Mouse (Mus musculus) heart, postnatal 4 days (tissue): ENCODE data around the gene Smg6. TPM values are rescaled to one million over a fixed set of nuclear protein-coding genes. Genes with fewer than 3 reads are reported as not detected.
"Not testable (repeated sequence)": the region's sequence is repeated elsewhere in the genome, so short reads cannot be mapped to it uniquely, and the experiment has no call there.

ENCODE experiments used
- DNase-seq: peaks from one replicate; pipeline ENCODE4 v3.0.0; 2021
- total RNA-seq, 2 experiments: library from RNA; stranded (reverse); gene quantifications; 2 replicates each; pipeline ENCODE4 v1.2.3; 2021

Gene Smg6
- total RNA-seq, 2 experiments from 2014 or later: 25.6 to 25.7 TPM

- DNase-seq: no peak
These were observed 70.9 kb downstream of the Smg6 start for GRCm38 (mm10) chr11:74996482-74996881.

GRCm38 (mm10) chr11:75000869-75001653 lies 75.4 kb downstream of the Smg6 start:
- peak; percentile 58 for DNase-seq

DNA sequence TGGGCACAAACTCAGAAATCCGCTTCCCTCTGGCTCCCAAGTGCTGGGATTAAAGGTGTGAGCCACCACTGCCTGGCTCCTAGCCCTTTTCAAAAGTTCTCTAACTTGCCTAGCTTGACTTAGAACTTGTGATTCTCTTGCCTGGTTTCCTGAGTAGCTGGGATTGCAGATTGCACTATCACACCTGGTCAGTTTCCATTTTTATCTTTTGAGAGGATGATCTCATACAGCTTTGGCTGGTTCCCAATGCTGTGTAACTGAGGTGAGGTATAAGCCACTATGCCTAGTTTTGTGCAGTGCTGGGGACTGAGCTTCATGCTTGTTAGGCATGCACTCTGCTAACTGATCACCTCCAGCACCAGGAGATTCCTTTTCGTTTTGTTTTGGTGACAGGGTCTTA lies 82.6 kb downstream of the Smg6 start:
- DNase-seq: no peak

DNA sequence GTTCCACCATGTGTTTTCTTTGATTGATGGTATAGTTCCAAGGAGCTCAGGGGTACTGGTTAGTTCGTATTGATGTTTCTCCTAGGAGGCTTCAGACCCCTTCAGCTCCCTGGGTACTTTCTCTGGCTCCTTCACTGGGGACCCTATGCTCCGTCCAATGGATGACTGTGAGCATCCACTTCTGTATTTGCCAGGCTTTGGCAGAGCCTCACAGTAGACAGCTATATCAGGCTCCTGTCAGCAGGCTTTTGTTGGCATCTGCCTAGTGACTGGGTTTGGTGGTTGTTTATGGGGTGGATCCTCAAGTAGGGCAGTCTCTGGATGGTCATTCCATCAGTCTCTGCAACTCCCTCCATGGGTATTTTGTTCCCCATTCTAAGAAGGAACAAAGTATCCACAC lies 83.9 kb downstream of the Smg6 start:
- not testable (repeated sequence) for DNase-seq

GRCm38 (mm10) chr11:75012997-75013694 lies 87.5 kb downstream of the Smg6 start:
- peak; percentile 80 for DNase-seq

- DNase-seq: no peak
These were observed 88.4 kb downstream of the Smg6 start for GRCm38 (mm10) chr11:75013764-75014695.

GRCm38 (mm10) chr11:75014816-75015215 lies 89.2 kb downstream of the Smg6 start:
- no peak for DNase-seq

- DNase-seq: peak; percentile 58
These were observed 89.8 kb downstream of the Smg6 start for GRCm38 (mm10) chr11:75015453-75015871.

- no peak for DNase-seq
These were observed 90.8 kb downstream of the Smg6 start for GRCm38 (mm10) chr11:75016309-75016860.

DNA sequence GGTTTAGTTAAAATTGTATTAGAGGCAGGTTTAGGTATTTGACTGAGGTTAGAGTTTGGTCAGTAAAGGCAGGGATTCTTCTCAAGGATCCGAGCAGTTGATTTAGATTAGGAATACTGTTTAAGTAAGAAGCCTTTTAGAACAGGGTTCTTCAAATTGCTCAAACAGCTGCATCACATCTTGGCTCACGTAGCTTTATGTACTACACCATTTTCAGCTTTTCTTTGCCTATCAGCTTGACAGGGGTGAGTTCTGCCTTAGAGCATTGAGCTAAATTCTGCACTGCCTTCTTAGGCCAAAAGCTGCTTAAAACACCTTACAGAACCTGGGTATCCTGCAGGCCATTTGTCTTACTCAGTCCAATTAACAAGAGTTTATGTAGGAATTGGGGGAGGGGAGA lies 92.2 kb downstream of the Smg6 start:
- DNase-seq: no peak

DNA sequence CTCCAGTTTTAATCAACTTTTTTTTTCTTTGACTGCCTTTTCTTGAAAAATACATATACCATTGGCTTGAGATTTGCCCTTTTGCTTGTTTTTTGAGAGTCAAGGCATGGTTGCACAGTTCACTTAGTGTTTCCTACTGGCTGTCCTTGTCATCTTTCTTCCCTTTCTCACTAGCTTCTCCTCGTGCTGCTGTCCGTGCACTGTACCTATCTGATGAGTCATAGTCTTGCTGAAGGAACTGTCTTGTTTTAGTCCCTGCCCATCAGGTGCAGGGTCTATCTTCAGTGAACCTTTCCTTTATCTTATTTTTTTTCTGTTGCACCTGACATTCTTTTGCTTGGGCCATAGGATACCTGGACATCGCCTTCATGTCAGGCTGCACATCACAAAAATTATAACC lies 101.4 kb downstream of the Smg6 start:
- DNase-seq: no peak

DNA sequence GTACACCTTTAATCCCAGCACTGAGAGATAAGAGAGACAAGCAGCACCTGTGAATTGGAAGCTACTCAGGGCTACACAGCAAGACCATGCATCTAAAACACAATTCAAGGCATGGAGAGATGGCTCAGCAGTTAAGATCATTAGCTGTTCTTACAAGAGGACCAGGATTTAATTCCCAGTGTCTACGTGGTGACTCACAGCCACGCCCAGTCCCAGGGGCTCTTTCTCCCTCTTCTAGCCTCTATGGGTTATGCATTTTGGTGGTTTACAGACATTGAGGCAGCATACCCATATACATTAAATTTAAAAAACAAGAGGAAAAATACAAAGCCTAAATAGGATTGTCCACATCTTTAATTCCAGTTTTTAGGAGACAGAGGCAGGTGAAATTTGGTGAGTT lies 102.0 kb downstream of the Smg6 start:
- no peak for DNase-seq

DNA sequence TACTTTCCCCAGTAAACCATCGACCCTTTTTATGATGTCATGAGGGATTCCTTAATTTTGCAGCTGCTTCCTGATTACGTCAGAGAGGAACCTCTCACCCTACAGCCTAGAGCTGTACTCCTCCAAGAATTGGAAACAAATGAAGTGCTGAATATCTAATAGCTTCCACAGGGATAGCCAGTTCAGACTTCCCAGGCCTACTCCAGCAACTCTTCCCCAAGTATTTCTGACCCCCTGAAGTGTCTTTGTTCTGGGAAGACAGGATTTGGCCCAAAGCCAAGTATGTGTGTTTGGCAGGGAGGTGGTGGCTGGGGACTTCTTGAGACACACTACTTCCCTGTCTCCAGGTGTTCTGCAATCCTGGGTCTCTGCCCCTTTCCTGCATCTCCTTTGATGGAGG lies 105.6 kb downstream of the Smg6 start:
- DNase-seq: peak; percentile 39

- no peak for DNase-seq
These were observed 107.3 kb downstream of the Smg6 start for GRCm38 (mm10) chr11:75032946-75033345.

DNA sequence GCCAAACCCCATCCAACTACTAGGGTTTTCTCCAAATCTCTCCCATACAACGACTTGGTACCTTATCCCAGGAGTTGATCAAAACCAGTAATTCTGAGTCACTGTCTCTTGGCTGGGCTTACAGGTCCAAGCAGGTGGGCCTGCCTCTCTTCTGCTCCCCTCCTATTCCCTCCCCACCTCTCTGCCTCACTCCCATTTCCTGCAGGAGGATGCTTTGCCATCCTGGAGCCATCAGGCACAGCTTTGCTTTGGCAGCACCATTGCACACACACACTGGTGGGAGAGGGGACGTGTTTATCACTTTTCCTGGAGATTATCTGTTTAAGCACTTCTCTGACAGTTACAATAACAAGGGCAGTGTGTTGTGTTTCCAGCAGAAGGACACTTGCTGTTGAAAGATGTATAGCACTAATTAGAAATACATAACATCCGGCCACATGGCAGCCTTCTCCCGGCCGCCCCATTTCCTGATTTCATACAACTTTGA lies 108.0 kb downstream of the Smg6 start:
- no peak for DNase-seq

DNA sequence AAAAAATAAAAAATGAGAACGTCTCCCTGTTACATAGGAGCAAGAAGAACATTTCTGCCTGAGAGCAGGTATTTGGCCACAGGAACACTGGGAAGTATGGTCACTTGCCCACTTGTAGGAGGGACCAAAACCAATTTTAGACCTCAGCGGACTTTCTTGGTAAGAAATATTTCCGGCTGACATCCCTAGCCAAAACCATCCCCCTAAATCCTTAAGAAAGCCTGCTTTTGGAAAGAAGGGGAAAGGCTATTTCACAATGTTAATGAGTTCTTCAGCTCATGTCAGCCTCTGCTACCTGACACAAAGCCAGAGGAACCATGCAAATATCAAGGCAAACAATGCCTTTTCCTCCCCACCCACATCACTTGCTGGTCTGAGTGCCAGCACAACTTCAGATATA lies 108.5 kb downstream of the Smg6 start:
- DNase-seq: no peak

- peak; percentile 33 for DNase-seq
These were observed 118.7 kb downstream of the Smg6 start for GRCm38 (mm10) chr11:75044333-75044732.

DNA sequence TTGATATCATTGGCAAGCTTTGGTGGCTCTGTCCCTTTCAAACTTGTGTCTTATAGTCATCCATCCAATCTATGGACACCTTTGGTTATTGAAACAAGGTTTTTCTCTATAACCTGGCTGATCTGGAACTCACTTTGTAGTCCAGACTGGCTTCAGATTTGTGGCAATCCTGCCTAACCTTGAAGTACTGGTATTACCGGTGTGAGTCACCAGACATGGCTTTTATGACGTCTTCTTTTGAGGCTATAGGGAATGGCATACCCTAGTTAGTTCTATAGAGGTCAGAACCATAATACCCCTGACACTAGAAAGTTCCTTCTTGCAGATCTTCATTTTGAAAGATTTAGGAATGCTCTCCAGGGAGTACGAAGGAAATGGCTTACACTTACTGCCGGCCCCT lies 120.2 kb downstream of the Smg6 start:
- no peak for DNase-seq

DNA sequence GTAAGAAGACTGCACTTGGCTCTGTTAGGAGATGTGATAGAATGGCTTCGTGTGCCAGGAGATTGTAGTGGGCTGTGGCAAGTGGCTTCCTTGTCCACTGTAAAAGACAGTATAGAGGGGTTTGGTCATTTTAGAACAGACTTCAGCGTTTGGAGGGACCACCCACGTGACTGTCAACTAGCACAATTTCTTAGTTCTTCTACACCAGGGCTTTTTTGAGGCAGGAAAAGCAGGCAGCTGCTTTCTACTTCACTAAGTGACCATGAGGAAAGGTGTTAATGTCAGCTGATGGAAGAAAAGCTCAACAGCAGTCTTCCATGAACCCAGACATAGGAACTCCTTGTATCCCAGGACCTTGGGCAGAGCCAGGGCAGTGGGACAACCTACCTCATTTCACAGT lies 121.0 kb downstream of the Smg6 start:
- no peak for DNase-seq

GRCm38 (mm10) chr11:75047066-75047465 lies 121.4 kb downstream of the Smg6 start:
- peak; percentile 96 for DNase-seq

DNA sequence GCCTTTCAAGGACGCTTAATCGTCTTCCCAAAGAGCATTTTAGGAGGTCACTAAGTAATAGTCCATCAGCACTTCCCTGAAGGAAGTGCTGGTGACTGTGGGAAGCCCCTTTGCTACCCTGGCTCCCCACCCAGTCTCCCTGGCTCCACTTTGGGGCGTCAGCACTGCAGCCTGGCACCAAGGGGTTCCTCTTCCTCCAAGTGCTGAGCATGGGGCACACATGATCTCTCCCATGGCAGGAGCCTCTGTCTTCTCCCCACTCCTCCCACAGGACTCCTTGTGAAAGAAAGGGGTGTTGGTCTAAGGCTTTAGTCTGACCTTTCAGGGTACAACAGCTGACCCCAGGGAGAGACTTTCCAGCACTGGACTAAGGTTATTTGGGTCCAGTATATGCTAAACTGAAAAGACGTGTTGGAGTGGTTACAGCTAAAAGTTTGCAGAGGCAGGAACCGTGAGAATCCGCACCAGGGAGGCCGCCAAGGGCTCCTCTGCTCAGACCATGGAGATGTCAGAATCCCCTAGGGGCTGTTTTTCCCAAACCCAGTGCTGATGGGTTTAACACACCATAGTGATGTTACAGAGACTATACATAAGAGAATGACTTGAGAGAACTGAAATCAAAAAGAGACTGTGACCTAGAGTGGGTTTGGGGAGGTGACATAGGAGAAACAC lies 122.2 kb downstream of the Smg6 start:
- no peak for DNase-seq

GRCm38 (mm10) chr11:75049146-75049545 lies 123.5 kb downstream of the Smg6 start:
- DNase-seq: no peak
